Mouse (Mus musculus): Measurements from ENCODE around the gene Pde4d. TPM values are rescaled to one million over a fixed set of nuclear protein-coding genes. Genes with fewer than 3 reads are reported as not detected.

Gene Pde4d
- polyA plus RNA-seq, 1 experiment from 2014 or later = 18.6 TPM

DNA sequence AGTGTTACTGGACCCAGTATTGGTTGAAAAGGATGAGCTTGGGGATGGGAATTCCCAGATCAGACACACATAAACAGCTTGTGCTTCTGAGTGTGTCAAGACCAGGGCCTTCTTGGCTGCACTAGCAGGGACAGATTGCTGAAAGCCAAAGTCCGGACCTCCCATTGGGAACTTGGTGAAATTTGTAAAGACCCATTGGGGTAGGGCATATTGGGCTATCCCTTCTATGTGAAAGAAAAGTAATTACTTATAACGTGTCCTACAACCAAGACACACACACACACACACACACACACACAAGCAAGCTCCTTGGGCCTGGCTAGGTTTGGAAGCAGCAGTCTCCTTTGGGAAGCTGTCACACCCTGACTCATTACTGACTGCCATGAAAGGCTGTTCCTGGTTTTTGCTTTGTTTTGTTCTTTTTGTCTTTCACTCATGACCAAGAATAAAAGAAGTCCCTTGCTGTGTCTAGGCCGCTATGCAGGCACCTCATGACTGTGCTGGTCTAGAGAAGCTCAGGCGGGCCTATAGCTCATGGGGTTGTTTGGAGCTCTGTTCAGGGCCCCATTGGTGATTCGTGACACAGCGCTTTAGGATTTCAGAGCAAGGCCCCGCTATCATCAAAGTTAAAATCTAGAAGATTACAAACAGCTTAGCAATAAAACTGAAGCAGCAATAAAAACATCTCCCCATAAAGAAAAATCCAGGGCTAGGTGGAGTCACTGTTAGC, 1495.2 kb downstream of the Pde4d start:
- Histone ChIP-seq H3K9me3 (ENCODE audit: control insufficient read depth, low read length) (no peaks in the 10 kb centered on the region), H3K9ac (ENCODE audit: low read length) (no peak overlapping the region), H3K36me3 (ENCODE audit: control insufficient read depth, insufficient read depth, low read length) (peaks cover 19% of the 10 kb centered on the region), H3K4me1 (replicated peaks; ENCODE audit: control insufficient read depth, insufficient read depth, low read length) (no peaks in the 10 kb centered on the region), H3K27me3 (replicated peaks; ENCODE audit: control insufficient read depth, insufficient read depth, low read length) (no peaks in the 10 kb centered on the region), H3K4me3 (ENCODE audit: low read depth, low read length) (no peak overlapping the region), H3K4me2 (ENCODE audit: low read length) (no peak overlapping the region), H3K27ac (ENCODE audit: low read depth) (no peak overlapping the region)
- WGBS = 81% methylated on average over 7 of the region's 7 CpGs
- ATAC-seq (replicated peaks; ENCODE audit: low FRiP score, low TSS enrichment, low read depth) (no peak), DNase-seq (ENCODE audit: low spot score) (no peak)

DNA sequence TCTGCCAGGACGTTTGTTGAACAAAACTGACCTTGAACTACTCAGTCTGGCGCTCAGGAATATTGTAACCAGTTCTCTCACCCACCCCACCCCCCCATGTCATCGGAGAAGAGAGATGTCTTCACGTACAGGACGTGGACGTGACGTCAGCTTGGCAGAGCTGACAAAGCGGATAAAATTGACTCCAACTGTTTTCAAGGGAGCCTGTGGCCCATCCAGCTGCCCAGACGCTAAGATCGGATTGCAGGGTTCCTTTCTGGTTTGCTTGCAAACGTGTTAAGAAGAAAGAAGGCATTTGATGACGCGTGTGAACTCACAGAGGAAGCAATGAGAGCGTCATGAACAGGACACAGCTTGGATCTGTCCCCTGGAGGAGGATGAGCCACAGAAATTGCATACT, 1501.7 kb downstream of the Pde4d start:
- no peak overlapping the region for H3K27ac ChIP-seq (ENCODE audit: low read depth)
- ATAC-seq (replicated peaks; ENCODE audit: low FRiP score, low TSS enrichment, low read depth) = no peak
- no peak overlapping the region for H3K4me2 ChIP-seq (ENCODE audit: low read length)
- no peaks in the 10 kb centered on the region for H3K27me3 ChIP-seq (replicated peaks; ENCODE audit: control insufficient read depth, insufficient read depth, low read length)
- H3K9me3 ChIP-seq (ENCODE audit: control insufficient read depth, low read length) = no peaks in the 10 kb centered on the region
- no peak overlapping the region for H3K9ac ChIP-seq (ENCODE audit: low read length)
- H3K4me3 ChIP-seq (ENCODE audit: low read depth, low read length) = no peak overlapping the region
- no peaks in the 10 kb centered on the region for H3K4me1 ChIP-seq (replicated peaks; ENCODE audit: control insufficient read depth, insufficient read depth, low read length)
- 77% methylated on average over 14 of the region's 14 CpGs for WGBS
- H3K36me3 ChIP-seq (ENCODE audit: control insufficient read depth, insufficient read depth, low read length) = peaks cover 37% of the 10 kb centered on the region
- DNase-seq (ENCODE audit: low spot score) = no peak

DNA sequence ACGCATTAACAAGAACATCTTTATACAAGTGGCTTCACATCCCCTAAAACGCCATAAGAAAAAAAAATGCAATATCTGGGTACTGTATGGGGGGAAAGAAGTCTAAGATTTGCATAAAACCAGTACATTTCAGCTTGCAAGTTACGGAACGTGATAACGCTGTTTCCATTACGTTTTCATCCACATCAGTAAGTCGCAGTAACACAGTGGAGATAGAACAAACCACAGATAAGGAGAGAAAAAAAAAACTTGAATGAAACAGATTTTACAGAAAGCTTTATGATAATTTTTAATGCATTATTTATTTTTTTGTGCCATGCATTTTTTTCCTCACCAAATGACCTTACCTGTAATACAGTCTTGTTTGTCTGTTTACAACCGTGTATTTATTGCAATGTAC, 1504.4 kb downstream of the Pde4d start:
- no peak for ATAC-seq (replicated peaks; ENCODE audit: low FRiP score, low TSS enrichment, low read depth)
- H3K4me2 ChIP-seq (ENCODE audit: low read length) = no peak overlapping the region
- no peaks in the 10 kb centered on the region for H3K9me3 ChIP-seq (ENCODE audit: control insufficient read depth, low read length)
- H3K9ac ChIP-seq (ENCODE audit: low read length) = no peak overlapping the region
- no peak overlapping the region for H3K4me3 ChIP-seq (ENCODE audit: low read depth, low read length)
- no peak overlapping the region for H3K27ac ChIP-seq (ENCODE audit: low read depth)
- peaks cover 26% of the 10 kb centered on the region for H3K36me3 ChIP-seq (ENCODE audit: control insufficient read depth, insufficient read depth, low read length)
- H3K4me1 ChIP-seq (replicated peaks; ENCODE audit: control insufficient read depth, insufficient read depth, low read length) = no peaks in the 10 kb centered on the region
- 95% methylated on average over 8 of the region's 8 CpGs for WGBS
- no peak for DNase-seq (ENCODE audit: low spot score)
- H3K27me3 ChIP-seq (replicated peaks; ENCODE audit: control insufficient read depth, insufficient read depth, low read length) = no peaks in the 10 kb centered on the region

DNA sequence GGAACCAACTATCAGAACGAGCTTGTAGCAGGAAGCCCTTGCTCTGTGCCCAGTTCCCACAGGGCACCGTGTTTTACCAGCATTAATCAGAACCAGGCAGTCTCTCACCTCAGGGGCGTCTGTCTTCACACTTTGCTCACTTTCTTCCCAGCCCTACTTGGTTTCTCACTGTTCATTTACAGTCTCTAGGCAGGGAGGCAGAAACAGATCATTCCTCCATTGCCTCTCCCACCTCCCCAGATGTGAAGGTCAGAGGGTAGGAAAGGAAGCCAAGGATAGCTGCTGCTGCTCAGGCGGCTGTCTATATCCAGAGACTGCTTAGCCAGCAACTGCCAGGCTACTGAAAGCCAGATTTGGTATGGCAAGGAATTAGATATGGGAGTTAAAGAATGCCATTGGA, 1508.2 kb downstream of the Pde4d start:
- Histone ChIP-seq H3K4me2 (ENCODE audit: low read length) (no peak overlapping the region), H3K4me1 (replicated peaks; ENCODE audit: control insufficient read depth, insufficient read depth, low read length) (no peaks in the 10 kb centered on the region), H3K9me3 (ENCODE audit: control insufficient read depth, low read length) (no peaks in the 10 kb centered on the region), H3K4me3 (ENCODE audit: low read depth, low read length) (no peak overlapping the region), H3K27ac (ENCODE audit: low read depth) (no peak overlapping the region), H3K27me3 (replicated peaks; ENCODE audit: control insufficient read depth, insufficient read depth, low read length) (no peaks in the 10 kb centered on the region), H3K36me3 (ENCODE audit: control insufficient read depth, insufficient read depth, low read length) (peaks cover 3% of the 10 kb centered on the region; the same call in 1 of the 2 replicates), H3K9ac (ENCODE audit: low read length) (no peak overlapping the region)
- ATAC-seq (replicated peaks; ENCODE audit: low FRiP score, low TSS enrichment, low read depth) (no peak), DNase-seq (ENCODE audit: low spot score) (no peak)
- 52% methylated on average over 4 of the region's 4 CpGs for WGBS

DNA sequence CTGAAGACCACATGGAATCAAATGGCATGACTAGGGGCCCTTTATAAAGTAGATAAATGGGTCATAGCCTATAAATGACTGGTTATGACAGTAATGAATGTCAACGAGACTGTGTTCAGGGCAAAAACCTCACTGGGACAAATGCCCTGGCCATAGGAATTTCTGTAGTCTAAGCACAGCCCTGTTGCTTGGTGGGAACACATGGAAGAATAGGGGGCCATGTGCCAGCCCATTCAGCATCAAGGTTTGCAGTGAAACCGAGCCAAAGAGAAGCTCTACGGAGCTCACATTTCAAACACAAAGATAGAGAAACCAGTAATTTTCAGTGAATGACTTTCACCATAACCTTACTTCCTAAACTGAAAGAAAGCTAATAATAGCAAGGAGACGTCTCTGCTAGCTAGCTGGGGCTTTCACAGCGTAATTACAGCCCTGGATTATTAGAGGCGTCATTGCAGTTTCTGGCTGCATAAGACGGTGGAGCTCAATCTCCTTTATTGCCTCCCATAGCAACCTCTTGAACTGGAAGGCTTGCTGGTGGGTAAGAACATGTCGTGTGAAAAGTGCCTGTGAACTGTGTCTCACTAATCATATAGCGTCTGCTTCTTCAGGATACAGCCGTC, 1533.2 kb downstream of the Pde4d start:
- H3K9ac ChIP-seq (ENCODE audit: low read length) = no peak overlapping the region
- H3K9me3 ChIP-seq (ENCODE audit: control insufficient read depth, low read length) = no peaks in the 10 kb centered on the region
- H3K4me1 ChIP-seq (replicated peaks; ENCODE audit: control insufficient read depth, insufficient read depth, low read length) = no peaks in the 10 kb centered on the region
- H3K4me2 ChIP-seq (ENCODE audit: low read length) = no peak overlapping the region
- 65% methylated on average over 10 of the region's 10 CpGs for WGBS
- no peak for ATAC-seq (replicated peaks; ENCODE audit: low FRiP score, low TSS enrichment, low read depth)
- no peaks in the 10 kb centered on the region for H3K27me3 ChIP-seq (replicated peaks; ENCODE audit: control insufficient read depth, insufficient read depth, low read length)
- no peak overlapping the region for H3K27ac ChIP-seq (ENCODE audit: low read depth)
- no peak for DNase-seq (ENCODE audit: low spot score)
- no peak overlapping the region for H3K4me3 ChIP-seq (ENCODE audit: low read depth, low read length)
- H3K36me3 ChIP-seq (ENCODE audit: control insufficient read depth, insufficient read depth, low read length) = no peaks in the 10 kb centered on the region

DNA sequence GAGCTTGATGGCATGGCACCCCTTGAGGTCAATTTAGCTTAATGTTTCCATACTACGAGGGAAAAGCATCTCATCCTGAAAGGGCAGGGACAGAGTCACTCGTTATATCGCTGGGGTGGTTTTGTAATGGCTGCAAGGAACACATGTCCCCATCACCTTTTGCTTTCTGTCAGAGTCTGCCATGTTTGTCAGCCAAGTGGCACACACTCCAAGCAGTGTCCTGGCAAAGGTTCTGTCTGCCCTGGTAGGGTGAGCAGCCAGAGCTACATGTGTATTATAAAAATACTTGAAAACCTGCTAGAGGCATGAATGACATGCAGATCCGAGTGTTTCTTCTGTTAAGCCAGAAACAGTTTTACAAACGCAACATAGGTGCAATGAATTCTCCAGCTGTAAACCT, 1535.7 kb downstream of the Pde4d start:
- WGBS = 90% methylated on average over 5 of the region's 5 CpGs
- H3K4me1 ChIP-seq (replicated peaks; ENCODE audit: control insufficient read depth, insufficient read depth, low read length) = no peaks in the 10 kb centered on the region
- no peak for ATAC-seq (replicated peaks; ENCODE audit: low FRiP score, low TSS enrichment, low read depth)
- H3K9ac ChIP-seq (ENCODE audit: low read length) = no peak overlapping the region
- no peak for DNase-seq (ENCODE audit: low spot score)
- no peak overlapping the region for H3K4me2 ChIP-seq (ENCODE audit: low read length)
- no peaks in the 10 kb centered on the region for H3K9me3 ChIP-seq (ENCODE audit: control insufficient read depth, low read length)
- no peaks in the 10 kb centered on the region for H3K36me3 ChIP-seq (ENCODE audit: control insufficient read depth, insufficient read depth, low read length)
- no peak overlapping the region for H3K27ac ChIP-seq (ENCODE audit: low read depth)
- H3K4me3 ChIP-seq (ENCODE audit: low read depth, low read length) = no peak overlapping the region
- H3K27me3 ChIP-seq (replicated peaks; ENCODE audit: control insufficient read depth, insufficient read depth, low read length) = no peaks in the 10 kb centered on the region

DNA sequence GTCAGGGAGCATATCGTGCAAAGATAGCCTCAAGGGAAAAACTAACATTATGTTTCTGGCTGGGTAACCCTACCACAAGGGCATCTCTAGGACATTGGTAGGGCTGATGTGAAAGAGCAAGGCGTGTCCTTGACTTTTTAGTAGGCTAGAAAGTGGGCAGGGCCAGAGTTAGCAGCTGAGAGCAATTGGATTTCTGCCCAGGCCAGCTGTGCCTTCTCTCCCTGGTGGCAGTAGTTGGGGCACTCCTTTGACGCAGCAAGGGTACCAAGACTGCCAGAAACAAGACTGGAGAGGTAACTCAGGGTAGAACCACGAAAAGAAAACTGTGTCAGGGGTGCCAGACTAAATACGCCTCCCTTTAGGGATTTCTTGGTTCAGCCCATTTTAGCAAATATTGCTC, 1536.1 kb downstream of the Pde4d start:
- H3K4me2 ChIP-seq (ENCODE audit: low read length) = no peak overlapping the region
- H3K4me3 ChIP-seq (ENCODE audit: low read depth, low read length) = no peak overlapping the region
- ATAC-seq (replicated peaks; ENCODE audit: low FRiP score, low TSS enrichment, low read depth) (no peak), DNase-seq (ENCODE audit: low spot score) (no peak)
- no peaks in the 10 kb centered on the region for H3K9me3 ChIP-seq (ENCODE audit: control insufficient read depth, low read length)
- H3K36me3 ChIP-seq (ENCODE audit: control insufficient read depth, insufficient read depth, low read length) = no peaks in the 10 kb centered on the region
- H3K27ac ChIP-seq (ENCODE audit: low read depth) = no peak overlapping the region
- H3K4me1 ChIP-seq (replicated peaks; ENCODE audit: control insufficient read depth, insufficient read depth, low read length) = no peaks in the 10 kb centered on the region
- H3K9ac ChIP-seq (ENCODE audit: low read length) = no peak overlapping the region
- H3K27me3 ChIP-seq (replicated peaks; ENCODE audit: control insufficient read depth, insufficient read depth, low read length) = no peaks in the 10 kb centered on the region
- 69% methylated on average over 5 of the region's 5 CpGs for WGBS

DNA sequence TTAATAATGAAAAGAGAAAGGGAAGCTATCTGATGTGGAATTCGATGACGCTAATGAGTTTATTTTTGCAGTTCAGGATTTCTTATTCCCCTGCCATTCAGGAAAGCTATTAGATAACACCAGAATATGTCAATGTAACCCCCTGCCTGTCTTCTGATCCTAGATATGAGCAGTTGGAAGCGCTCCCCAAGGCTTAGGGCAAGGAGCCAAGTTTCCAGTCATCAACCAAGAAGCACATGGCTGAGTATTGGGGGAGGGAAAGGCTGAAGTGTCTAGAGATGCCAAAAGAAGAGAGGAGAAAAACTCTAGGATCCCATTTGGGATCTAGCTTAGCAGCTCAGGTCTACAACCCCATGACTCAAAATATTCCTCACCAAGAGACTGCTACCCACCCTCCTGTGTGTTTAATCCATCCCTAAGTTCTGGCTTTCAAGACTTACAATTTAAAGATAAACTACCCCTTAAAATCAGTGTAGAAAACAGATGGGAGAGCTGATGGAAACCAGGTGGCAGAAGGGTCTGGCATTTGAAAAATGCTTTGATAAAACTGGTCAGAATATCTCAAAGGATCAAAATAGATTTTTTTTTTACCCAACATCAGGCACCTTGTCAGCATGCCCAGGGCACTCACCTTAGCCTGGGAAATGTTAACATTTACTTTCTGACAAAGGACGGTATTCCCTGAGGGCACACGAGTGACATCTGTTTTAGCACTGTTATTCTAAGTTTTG, 1543.2 kb downstream of the Pde4d start:
- DNase-seq (ENCODE audit: low spot score) = no peak
- no peak for ATAC-seq (replicated peaks; ENCODE audit: low FRiP score, low TSS enrichment, low read depth)

More for the DNA sequence above, 1543.2 kb downstream of the Pde4d start:
- Histone ChIP-seq H3K36me3 (ENCODE audit: control insufficient read depth, insufficient read depth, low read length) (no peaks in the 10 kb centered on the region), H3K27me3 (replicated peaks; ENCODE audit: control insufficient read depth, insufficient read depth, low read length) (no peaks in the 10 kb centered on the region), H3K9me3 (ENCODE audit: control insufficient read depth, low read length) (no peaks in the 10 kb centered on the region), H3K27ac (ENCODE audit: low read depth) (peak overlapping the region; percentile 24; the same call in 1 of the 2 replicates), H3K4me1 (replicated peaks; ENCODE audit: control insufficient read depth, insufficient read depth, low read length) (peaks cover 18% of the 10 kb centered on the region; the same call in 1 of the 2 replicates), H3K4me3 (ENCODE audit: low read depth, low read length) (no peak overlapping the region), H3K9ac (ENCODE audit: low read length) (no peak overlapping the region), H3K4me2 (ENCODE audit: low read length) (no peak overlapping the region)
- 48% methylated on average over 5 of the region's 5 CpGs for WGBS
